Mouse (Mus musculus): Measurements from ENCODE around the gene Gltp. TPM values are rescaled to one million over a fixed set of nuclear protein-coding genes. Genes with fewer than 3 reads are reported as not detected.

The Gltp gene
- total RNA-seq, 2 experiments from 2014 or later, result 21.8 to 22.4 TPM

GRCm38 (mm10) chr5:114698044-114698746, 7.4 kb upstream of the Gltp start:
- no peak for TF ChIP-seq CTCF (IDR thresholded peaks at IDR 0.05)
- H3K27ac ChIP-seq, result no peak overlapping the region
- DNase-seq (ENCODE audit: extremely low spot score in 1 of 2, low spot score in 2 of 2), result peak; percentile 58 to 63
- intact Hi-C loops (cut with DNase I), result loop anchor here (5.0 kb wide), 1 partner anchor 61 kb away; no protein-coding TSS in a partner anchor
- no peak overlapping the region for H3K4me3 ChIP-seq

- Histone ChIP-seq H3K4me3 (no peak overlapping the region), H3K27ac (no peak overlapping the region)
- DNase-seq (ENCODE audit: extremely low spot score in 1 of 2, low spot score in 2 of 2), result no peak
- no peak for TF ChIP-seq CTCF (IDR thresholded peaks at IDR 0.05)
- intact Hi-C loops (cut with DNase I), result loop anchor here (5.0 kb wide), 1 partner anchor 60 kb away; no protein-coding TSS in a partner anchor
Measured at GRCm38 (mm10) chr5:114696939-114697338, 6.2 kb upstream of the Gltp start.

GRCm38 (mm10) chr5:114695775-114696174, 5.0 kb upstream of the Gltp start:
- no peak; the same call in 1 of the 2 replicates for TF ChIP-seq CTCF (IDR thresholded peaks at IDR 0.05)
- DNase-seq (ENCODE audit: extremely low spot score in 1 of 2, low spot score in 2 of 2), result no peak
- intact Hi-C loops (cut with DNase I), result loop anchor here (5.0 kb wide), 1 partner anchor 58 kb away; no protein-coding TSS in a partner anchor
- Histone ChIP-seq H3K27ac (no peak overlapping the region), H3K4me3 (no peak overlapping the region)

- no peak for TF ChIP-seq CTCF (IDR thresholded peaks at IDR 0.05)
- intact Hi-C loops (cut with DNase I), result no loop called here
- H3K27ac ChIP-seq, result peak overlapping the region; percentile 24
- DNase-seq (ENCODE audit: extremely low spot score in 1 of 2, low spot score in 2 of 2), result no peak
- H3K4me3 ChIP-seq, result peak overlapping the region; percentile 95
Measured at GRCm38 (mm10) chr5:114689700-114690366, 951 bp downstream of the Gltp start.

GRCm38 (mm10) chr5:114688703-114689102, 2.1 kb downstream of the Gltp start:
- H3K4me3 ChIP-seq, result no peak overlapping the region
- DNase-seq (ENCODE audit: extremely low spot score in 1 of 2, low spot score in 2 of 2), result no peak
- intact Hi-C loops (cut with DNase I), result no loop called here
- no peak overlapping the region; the same call in 1 of the 2 replicates for H3K27ac ChIP-seq
- no peak for TF ChIP-seq CTCF (IDR thresholded peaks at IDR 0.05)

DNA sequence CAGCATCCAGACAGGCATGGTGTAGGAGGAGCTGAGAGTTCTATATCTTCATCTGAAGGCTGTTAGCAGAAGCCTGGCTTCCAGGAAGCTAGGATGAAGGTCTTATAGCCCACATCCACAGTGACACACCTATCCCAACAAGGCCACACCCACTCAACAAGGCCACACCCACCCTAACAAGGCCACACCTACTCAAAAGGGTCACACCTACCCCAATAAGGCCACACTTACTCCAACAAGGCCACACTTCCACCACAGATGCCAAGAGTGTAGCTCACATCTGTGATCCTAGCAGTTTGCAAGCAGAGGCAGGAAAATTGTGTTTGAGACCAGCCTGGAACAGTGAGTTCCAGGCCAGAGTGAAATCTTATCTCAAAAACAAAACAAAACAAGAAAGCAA, 2.9 kb downstream of the Gltp start:
- DNase-seq (ENCODE audit: extremely low spot score in 1 of 2, low spot score in 2 of 2), result no peak
- H3K4me3 ChIP-seq, result no peak overlapping the region
- no peak overlapping the region for H3K27ac ChIP-seq
- intact Hi-C loops (cut with DNase I), result no loop called here
- no peak for TF ChIP-seq CTCF (IDR thresholded peaks at IDR 0.05)

DNA sequence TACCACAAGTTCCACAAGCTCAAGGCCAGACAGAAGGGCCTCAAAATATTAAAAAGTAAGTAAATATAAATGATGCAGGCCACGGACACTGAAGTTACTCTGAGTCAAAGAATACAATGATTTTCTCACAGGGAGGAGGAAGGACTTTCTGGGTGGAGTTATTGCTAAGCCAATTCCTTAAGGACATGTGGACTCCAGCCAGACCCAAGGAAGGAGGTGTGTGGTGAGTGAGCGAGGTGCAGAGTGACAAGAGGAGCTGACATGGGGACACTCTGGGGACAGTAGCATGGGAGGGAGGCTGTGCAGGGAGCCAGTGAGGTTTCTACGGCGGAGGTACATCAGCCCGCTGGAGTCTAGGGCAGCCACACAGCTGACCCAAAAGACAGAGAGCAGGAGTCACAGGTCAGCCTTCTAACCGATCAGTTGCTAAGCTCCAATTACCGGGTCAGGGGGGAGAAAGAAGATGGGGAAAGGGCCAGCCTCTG, 4.0 kb downstream of the Gltp start:
- Histone ChIP-seq H3K4me3 (no peak overlapping the region), H3K27ac (no peak overlapping the region)
- intact Hi-C loops (cut with DNase I), result no loop called here
- TF ChIP-seq CTCF (IDR thresholded peaks at IDR 0.05), result no peak
- no peak for DNase-seq (ENCODE audit: extremely low spot score in 1 of 2, low spot score in 2 of 2)

GRCm38 (mm10) chr5:114685986-114686385, 4.8 kb downstream of the Gltp start:
- DNase-seq (ENCODE audit: extremely low spot score in 1 of 2, low spot score in 2 of 2), result no peak
- TF ChIP-seq CTCF (IDR thresholded peaks at IDR 0.05), result no peak
- intact Hi-C loops (cut with DNase I), result no loop called here
- Histone ChIP-seq H3K4me3 (no peak overlapping the region), H3K27ac (no peak overlapping the region)

- no peak for TF ChIP-seq CTCF (IDR thresholded peaks at IDR 0.05)
- Histone ChIP-seq H3K27ac (peak overlapping the region; percentile 55; the same call in 1 of the 2 replicates), H3K4me3 (no peak overlapping the region)
- no peak for DNase-seq (ENCODE audit: extremely low spot score in 1 of 2, low spot score in 2 of 2)
- intact Hi-C loops (cut with DNase I), result no loop called here
Measured at GRCm38 (mm10) chr5:114681717-114682116, 9.1 kb downstream of the Gltp start.

DNA sequence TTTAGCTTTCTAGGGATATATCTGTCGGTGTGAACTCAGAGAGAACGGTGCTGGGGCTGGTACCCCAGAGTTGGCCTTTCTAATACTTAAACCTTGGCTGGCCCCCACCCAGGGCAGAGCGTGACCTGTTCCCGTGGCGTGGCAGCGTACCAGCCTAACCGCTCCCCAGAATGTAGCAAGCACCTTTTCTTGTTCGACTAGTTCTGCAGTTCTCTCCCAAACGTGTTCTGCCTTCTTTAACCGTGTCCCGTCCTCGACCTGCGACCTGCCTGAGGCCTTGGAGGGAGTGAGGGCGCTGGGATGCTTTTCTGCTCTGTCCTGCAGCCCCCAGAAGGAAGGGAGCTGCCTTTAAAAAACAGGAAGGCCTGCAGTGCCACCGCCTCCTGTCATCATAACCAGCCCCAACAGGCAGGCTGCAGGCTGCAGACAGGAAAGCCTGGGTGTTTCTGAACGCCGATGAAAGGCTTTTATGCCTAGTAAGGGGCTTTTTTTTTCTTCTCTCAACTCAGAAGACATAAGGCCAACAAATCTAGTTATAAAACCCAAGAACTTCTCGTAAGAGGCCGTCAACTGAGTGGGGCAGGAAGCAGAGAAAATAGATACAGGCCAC, 10.0 kb downstream of the Gltp start:
- no peak for TF ChIP-seq CTCF (IDR thresholded peaks at IDR 0.05)
- H3K4me3 ChIP-seq, result no peak overlapping the region
- DNase-seq (ENCODE audit: extremely low spot score in 1 of 2, low spot score in 2 of 2), result no peak
- intact Hi-C loops (cut with DNase I), result no loop called here
- peak overlapping the region; percentile 32; the same call in 1 of the 2 replicates for H3K27ac ChIP-seq

DNA sequence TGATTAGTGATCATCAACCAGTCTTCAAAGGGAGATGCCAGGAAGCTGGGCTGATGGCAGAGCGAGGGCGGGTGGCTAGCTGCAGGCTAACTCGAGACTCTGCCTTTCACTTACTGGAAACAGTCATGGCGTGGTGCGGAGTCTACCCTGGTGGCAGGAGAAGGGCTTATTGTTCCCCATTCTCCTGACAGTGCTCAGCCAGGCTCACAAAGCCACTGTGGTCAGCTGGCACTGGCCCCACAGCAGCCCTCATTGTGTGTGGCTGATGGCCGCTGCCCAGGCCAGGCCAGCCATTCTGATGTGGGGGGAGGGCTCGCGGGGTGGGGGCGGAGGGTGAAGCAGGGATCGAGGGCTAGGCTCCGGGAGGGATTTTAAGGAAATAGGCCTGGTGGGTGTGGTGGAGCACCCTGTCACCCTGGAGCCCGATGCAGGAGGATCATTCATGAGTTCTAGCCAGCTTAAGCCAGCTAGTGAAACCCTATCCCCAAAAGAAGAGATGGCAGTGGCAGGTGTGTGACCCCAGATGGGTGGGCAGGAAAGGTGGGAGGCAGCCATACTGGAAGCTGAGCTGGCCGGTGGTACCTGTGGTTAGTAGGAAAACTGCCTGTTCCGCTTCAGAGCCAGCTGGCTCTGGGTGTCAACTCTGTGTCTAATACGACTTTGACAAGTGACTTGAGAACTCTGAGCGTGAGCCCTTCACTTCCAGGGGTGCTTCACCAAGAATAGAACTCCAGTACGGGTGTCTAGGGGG, 10.8 kb downstream of the Gltp start:
- peak in 1 of 2 experiments; percentile 33 for DNase-seq (ENCODE audit: extremely low spot score in 1 of 2, low spot score in 2 of 2)
- TF ChIP-seq CTCF (IDR thresholded peaks at IDR 0.05), result no peak; the same call in 1 of the 2 replicates
- Histone ChIP-seq H3K27ac (peak overlapping the region; percentile 36; the same call in 1 of the 2 replicates), H3K4me3 (no peak overlapping the region)
- intact Hi-C loops (cut with DNase I), result no loop called here

All from left cerebral cortex, adult 2 months (tissue).